22 mouse cellular contexts compared by ENCODE assay signal in genomic region chr5:110806154-110806553, GRCm38 (mm10). TPM values are rescaled to one million over a fixed set of nuclear protein-coding genes. Genes with fewer than 3 reads are reported as not detected.
DNase-seq lines count a peak whose midpoint lies in the region; ATAC-seq and TF ChIP-seq lines count a peak whose summit lies in the region.
"Had no signal": no experiment of that assay in that cellular context is flagged by ENCODE, and none has a peak within 500 bp of the region (broad histone marks: within the 10 kb centered on the region; RNA-seq: fewer than 3 reads in every experiment).

No protein-coding gene starts in this region.

- H3K27me3 ChIP-seq in forebrain, embryonic 15.5 days: no peaks in the 10 kb centered on the region
- no peaks in the 10 kb centered on the region for H3K27me3 ChIP-seq in forebrain, embryonic 10.5 days (ENCODE audit: poor library complexity, severe bottlenecking)
- H3K27me3 ChIP-seq in liver, embryonic 12.5 days (replicated peaks): no peaks in the 10 kb centered on the region
- H3K27me3 ChIP-seq in liver, postnatal 0 days (ENCODE audit: insufficient read depth, low read length): no peaks in the 10 kb centered on the region
- H3K27me3 ChIP-seq in ES-Bruce4 (ENCODE audit: control insufficient read depth, insufficient read depth, low read length, poor library complexity, severe bottlenecking): no peaks in the 10 kb centered on the region
- H3K27me3 ChIP-seq: embryonic facial prominence, embryonic 12.5 days; Patski had no signal

- no peak overlapping the region for H3K27ac ChIP-seq in forebrain, embryonic 15.5 days (replicated peaks)
- H3K27ac ChIP-seq in forebrain, embryonic 10.5 days: no peak overlapping the region
- peak overlapping the region; percentile 80; the same call in 1 of the 2 replicates for H3K27ac ChIP-seq in liver, embryonic 12.5 days
- no peak overlapping the region for H3K27ac ChIP-seq in liver, postnatal 0 days (ENCODE audit: low read depth)
- H3K27ac ChIP-seq in ES-Bruce4 (ENCODE audit: insufficient read depth, low read length): peak overlapping the region; percentile 94
- H3K27ac ChIP-seq: embryonic facial prominence, embryonic 12.5 days had no signal

- no peak for ATAC-seq in forebrain, embryonic 15.5 days (replicated peaks)
- no peak for ATAC-seq in liver, embryonic 12.5 days
- ATAC-seq in liver, postnatal 0 days: no peak
- ATAC-seq: lung, postnatal 0 days; midbrain, embryonic 16.5 days; Patski had no signal

- 90% methylated on average over 4 of the region's 4 CpGs for WGBS in forebrain, embryonic 15.5 days
- WGBS in forebrain, embryonic 10.5 days: 86% methylated on average over 4 of the region's 4 CpGs
- WGBS in liver, embryonic 12.5 days (ENCODE audit: insufficient replicate concordance): 82% methylated on average over 4 of the region's 4 CpGs
- 91% methylated on average over 4 of the region's 4 CpGs for WGBS in liver, postnatal 0 days (ENCODE audit: insufficient replicate concordance)

- H3K4me3 ChIP-seq in forebrain, embryonic 15.5 days: no peak overlapping the region
- no peak overlapping the region for H3K4me3 ChIP-seq in forebrain, embryonic 10.5 days
- no peak overlapping the region for H3K4me3 ChIP-seq in liver, embryonic 12.5 days
- no peak overlapping the region for H3K4me3 ChIP-seq in liver, postnatal 0 days (ENCODE audit: low read depth, low read length)
- peak overlapping the region; percentile 14 for H3K4me3 ChIP-seq in ES-Bruce4 (ENCODE audit: low read depth, low read length)
- H3K4me3 ChIP-seq: embryonic facial prominence, embryonic 12.5 days had no signal

- no peak for TF ChIP-seq EP300 in liver, postnatal 0 days (IDR thresholded peaks at IDR 0.05; ENCODE audit: low read depth)
- peak; percentile 69; the same call in 1 of the 2 replicates for TF ChIP-seq EP300 in ES-Bruce4 (IDR thresholded peaks at IDR 0.05; ENCODE audit: insufficient read depth, low read depth, low read length)

- no peak for DNase-seq in forebrain, embryonic 10.5 days (ENCODE audit: extremely low spot score, low spot score)
- no peak for DNase-seq in liver, postnatal 0 days
- peak; percentile 93 for DNase-seq in ZHBTc4 (ENCODE audit: low read depth, low spot score)
- DNase-seq in adrenal gland, adult 18-20 months (ENCODE audit: low spot score in 2 of 2): no peak
- DNase-seq in kidney, postnatal 14 days: no peak
- DNase-seq: adrenal gland, postnatal 25 days; B cell, adult 2 months; cerebellum, adult 2 months; heart, postnatal 36 days; kidney, adult 18-20 months; kidney, postnatal 25 days; right cerebral cortex, postnatal 14 days; spleen, adult 18-20 months; thymus, postnatal 4 days had no signal

- no peak for TF ChIP-seq POLR2A in ES-Bruce4 (IDR thresholded peaks at IDR 0.05; ENCODE audit: insufficient read depth, low read length)

- H3K9ac ChIP-seq in forebrain, embryonic 15.5 days (replicated peaks): peak overlapping the region; percentile 30; the same call in 1 of the 2 replicates
- no peak overlapping the region for H3K9ac ChIP-seq in liver, embryonic 12.5 days
- H3K9ac ChIP-seq in liver, postnatal 0 days (replicated peaks): no peak overlapping the region
- H3K9ac ChIP-seq in ES-Bruce4 (ENCODE audit: low read depth, poor library complexity, severe bottlenecking): peak overlapping the region; percentile 24
- H3K9ac ChIP-seq: embryonic facial prominence, embryonic 12.5 days; liver, embryonic 14.5 days had no signal

- H3K36me3 ChIP-seq in forebrain, embryonic 15.5 days: peaks cover 16% of the 10 kb centered on the region; the same call in 1 of the 2 replicates
- peaks cover 67% of the 10 kb centered on the region for H3K36me3 ChIP-seq in forebrain, embryonic 10.5 days (replicated peaks)
- H3K36me3 ChIP-seq in liver, embryonic 12.5 days: peaks cover 50% of the 10 kb centered on the region
- H3K36me3 ChIP-seq in liver, postnatal 0 days (replicated peaks; ENCODE audit: insufficient read depth, low read length): peaks cover 44% of the 10 kb centered on the region
- peaks cover 6% of the 10 kb centered on the region; the same call in 1 of the 2 replicates for H3K36me3 ChIP-seq in ES-Bruce4 (ENCODE audit: control insufficient read depth, insufficient read depth, low read length, poor library complexity, severe bottlenecking)

- H3K9me3 ChIP-seq in forebrain, embryonic 15.5 days: no peaks in the 10 kb centered on the region
- no peaks in the 10 kb centered on the region for H3K9me3 ChIP-seq in forebrain, embryonic 10.5 days
- no peaks in the 10 kb centered on the region for H3K9me3 ChIP-seq in liver, embryonic 12.5 days (replicated peaks)
- H3K9me3 ChIP-seq in liver, postnatal 0 days (ENCODE audit: low read length): no peaks in the 10 kb centered on the region
- no peaks in the 10 kb centered on the region for H3K9me3 ChIP-seq in ES-Bruce4 (replicated peaks; ENCODE audit: control insufficient read depth, insufficient read depth, low read length, poor library complexity, severe bottlenecking)
- H3K9me3 ChIP-seq: embryonic facial prominence, embryonic 12.5 days had no signal

- TF ChIP-seq CTCF in liver, postnatal 0 days (IDR thresholded peaks at IDR 0.05; ENCODE audit: low read depth): no peak
- TF ChIP-seq CTCF in ES-Bruce4 (IDR thresholded peaks at IDR 0.05; ENCODE audit: low read depth, low read length): no peak

- peaks cover 65% of the 10 kb centered on the region for H3K4me1 ChIP-seq in forebrain, embryonic 15.5 days
- peaks cover 34% of the 10 kb centered on the region for H3K4me1 ChIP-seq in forebrain, embryonic 10.5 days
- peaks cover 89% of the 10 kb centered on the region for H3K4me1 ChIP-seq in liver, embryonic 12.5 days
- H3K4me1 ChIP-seq in liver, postnatal 0 days (ENCODE audit: insufficient read depth): peaks cover 66% of the 10 kb centered on the region
- peaks cover 10% of the 10 kb centered on the region for H3K4me1 ChIP-seq in ES-Bruce4 (ENCODE audit: control insufficient read depth, insufficient read depth, low read length)

- H3K4me2 ChIP-seq in forebrain, embryonic 15.5 days (replicated peaks): 0 out of 2 replicates have a peak overlapping the region, but pooled peaks have one; percentile 95
- H3K4me2 ChIP-seq in liver, embryonic 12.5 days: no peak overlapping the region
- H3K4me2 ChIP-seq in liver, postnatal 0 days (ENCODE audit: low read depth, low read length): no peak overlapping the region
- H3K4me2 ChIP-seq: embryonic facial prominence, embryonic 12.5 days had no signal

RNA-seq across cellular contexts. Expression of gene Ulk1, which starts 3.7 kb away (rescaled TPM):
- 45.0 and 46.6 TPM in 2 replicates for polyA plus RNA-seq in forebrain, embryonic 15.5 days (2015; fragmentation: Nextera tagmentation; extraction: Ambion mirVana)
- 18.3 and 22.0 TPM in 2 replicates for polyA plus RNA-seq in forebrain, embryonic 10.5 days (2016; fragmentation: Nextera tagmentation; extraction: Ambion mirVana)
- polyA plus RNA-seq in liver, embryonic 12.5 days (2016; fragmentation: Nextera tagmentation; extraction: Ambion mirVana): 10.8 and 11.5 TPM in 2 replicates
- 7.9 and 8.1 TPM in 2 replicates for polyA plus RNA-seq in liver, postnatal 0 days (2015; fragmentation: Nextera tagmentation; extraction: Ambion mirVana)
- 126 and 129 TPM in 2 replicates for polyA plus RNA-seq in ES-Bruce4 (2011; ENCODE audit: insufficient read depth, insufficient read length, low read depth, missing spikeins)
- total RNA-seq in adrenal gland, adult 18-20 months (2021): 10 to 100 TPM; 39.6 to 50.7 TPM

RNA-seq across cellular contexts. Expression of gene Pus1, which starts 25.7 kb away (rescaled TPM):
- polyA plus RNA-seq in forebrain, embryonic 15.5 days (2015; fragmentation: Nextera tagmentation; extraction: Ambion mirVana): 23.6 and 25.7 TPM in 2 replicates
- polyA plus RNA-seq in forebrain, embryonic 10.5 days (2016; fragmentation: Nextera tagmentation; extraction: Ambion mirVana): 47.1 and 48.4 TPM in 2 replicates
- 48.7 and 50.7 TPM in 2 replicates for polyA plus RNA-seq in liver, embryonic 12.5 days (2016; fragmentation: Nextera tagmentation; extraction: Ambion mirVana)
- polyA plus RNA-seq in liver, postnatal 0 days (2015; fragmentation: Nextera tagmentation; extraction: Ambion mirVana): 16.9 and 19.0 TPM in 2 replicates
- 30.9 and 32.4 TPM in 2 replicates for polyA plus RNA-seq in ES-Bruce4 (2011; ENCODE audit: insufficient read depth, insufficient read length, low read depth, missing spikeins)
- total RNA-seq in adrenal gland, adult 18-20 months (2021): 10 to 100 TPM; 36.4 to 47.3 TPM

RNA-seq across cellular contexts. Expression of gene Hscb, which starts 33.4 kb away (rescaled TPM):
- polyA plus RNA-seq in forebrain, embryonic 15.5 days (2015; fragmentation: Nextera tagmentation; extraction: Ambion mirVana): 11.2 and 11.9 TPM in 2 replicates
- polyA plus RNA-seq in forebrain, embryonic 10.5 days (2016; fragmentation: Nextera tagmentation; extraction: Ambion mirVana): 27.5 and 29.9 TPM in 2 replicates
- 47.2 and 52.4 TPM in 2 replicates for polyA plus RNA-seq in liver, embryonic 12.5 days (2016; fragmentation: Nextera tagmentation; extraction: Ambion mirVana)
- 41.5 and 47.7 TPM in 2 replicates for polyA plus RNA-seq in liver, postnatal 0 days (2015; fragmentation: Nextera tagmentation; extraction: Ambion mirVana)
- polyA plus RNA-seq in ES-Bruce4 (2011; ENCODE audit: insufficient read depth, insufficient read length, low read depth, missing spikeins): 41.5 and 46.6 TPM in 2 replicates
- total RNA-seq in adrenal gland, adult 18-20 months (2021): 10 to 100 TPM; 13.9 to 14.9 TPM

RNA-seq across cellular contexts. Expression of gene Chek2, which starts 33.6 kb away (rescaled TPM):
- 13.1 and 14.3 TPM in 2 replicates for polyA plus RNA-seq in forebrain, embryonic 15.5 days (2015; fragmentation: Nextera tagmentation; extraction: Ambion mirVana)
- polyA plus RNA-seq in forebrain, embryonic 10.5 days (2016; fragmentation: Nextera tagmentation; extraction: Ambion mirVana): 47.5 and 51.5 TPM in 2 replicates
- polyA plus RNA-seq in liver, embryonic 12.5 days (2016; fragmentation: Nextera tagmentation; extraction: Ambion mirVana): 51.2 and 52.7 TPM in 2 replicates
- polyA plus RNA-seq in liver, postnatal 0 days (2015; fragmentation: Nextera tagmentation; extraction: Ambion mirVana): 9.2 and 13.2 TPM in 2 replicates
- polyA plus RNA-seq in ES-Bruce4 (2011; ENCODE audit: insufficient read depth, insufficient read length, low read depth, missing spikeins): 95.0 and 107 TPM in 2 replicates
- 1 to 10 TPM; 1.9 to 2.6 TPM for total RNA-seq in adrenal gland, adult 18-20 months (2021)

RNA-seq across cellular contexts. Expression of gene Ep400, which starts 35.6 kb away (rescaled TPM):
- polyA plus RNA-seq in forebrain, embryonic 15.5 days (2015; fragmentation: Nextera tagmentation; extraction: Ambion mirVana): 56.6 and 62.1 TPM in 2 replicates
- polyA plus RNA-seq in forebrain, embryonic 10.5 days (2016; fragmentation: Nextera tagmentation; extraction: Ambion mirVana): 66.8 and 68.8 TPM in 2 replicates
- 23.9 and 28.5 TPM in 2 replicates for polyA plus RNA-seq in liver, embryonic 12.5 days (2016; fragmentation: Nextera tagmentation; extraction: Ambion mirVana)
- 9.3 and 10.6 TPM in 2 replicates for polyA plus RNA-seq in liver, postnatal 0 days (2015; fragmentation: Nextera tagmentation; extraction: Ambion mirVana)
- polyA plus RNA-seq in ES-Bruce4 (2011; ENCODE audit: insufficient read depth, insufficient read length, low read depth, missing spikeins): 100 and 104 TPM in 2 replicates
- total RNA-seq in adrenal gland, adult 18-20 months (2021): 10 to 100 TPM; 66.1 to 82.2 TPM

Comparison
In these comparisons a context has a peak if more than half of its experiments do, and no peak if none do; other contexts are left out.
1. H3K27ac ChIP-seq: peak in liver, embryonic 12.5 days (single experiment) and ES-Bruce4 (single experiment); none in forebrain, embryonic 15.5 days (single experiment), forebrain, embryonic 10.5 days (single experiment) and liver, postnatal 0 days (single experiment).
2. H3K9ac ChIP-seq: peak in forebrain, embryonic 15.5 days (single experiment) and ES-Bruce4 (single experiment); none in liver, embryonic 12.5 days (single experiment) and liver, postnatal 0 days (single experiment).